Mouse (Mus musculus) adrenal gland, postnatal 4 days (tissue): Measurements from ENCODE around the gene Ppme1. TPM values are rescaled to one million over a fixed set of nuclear protein-coding genes. Genes with fewer than 3 reads are reported as not detected.

Experiments
- DNase-seq, 2 experiments: peaks; one replicate each; pipeline ENCODE4 v3.0.0; 2021 to 2022; ENCODE audit warnings: low spot score in 2 of 2, mixed read lengths in 2 of 2
- long read RNA-seq, 2 experiments: library from polyadenylated mRNA; stranded (forward); transcript quantifications; one replicate each; pipeline ENCODE4 v2.0.0; 2021
- total RNA-seq, 2 experiments: library from RNA; stranded (reverse); gene quantifications; 2 replicates each; pipeline ENCODE4 v1.2.3; 2021

Ppme1 gene
- 10 to 100 TPM; 46.5 to 48.8 TPM for total RNA-seq
- long read RNA-seq, experiment 1, transcript Ppme1-201 (14 exons, 2,772 nt) = major isoform, 34 of 48 reads
- long read RNA-seq, experiment 1, partial matches to known transcripts = 11 of 48 reads
- long read RNA-seq, experiment 1, other reads (novel, unspliced or antisense) = 3 of 48 reads
- long read RNA-seq, experiment 2, transcript Ppme1-201 (14 exons, 2,772 nt) = major isoform, 99 of 124 reads
- long read RNA-seq, experiment 2, partial matches to known transcripts = 11 of 124 reads
- long read RNA-seq, experiment 2, other reads (novel, unspliced or antisense) = 13 of 124 reads

DNA sequence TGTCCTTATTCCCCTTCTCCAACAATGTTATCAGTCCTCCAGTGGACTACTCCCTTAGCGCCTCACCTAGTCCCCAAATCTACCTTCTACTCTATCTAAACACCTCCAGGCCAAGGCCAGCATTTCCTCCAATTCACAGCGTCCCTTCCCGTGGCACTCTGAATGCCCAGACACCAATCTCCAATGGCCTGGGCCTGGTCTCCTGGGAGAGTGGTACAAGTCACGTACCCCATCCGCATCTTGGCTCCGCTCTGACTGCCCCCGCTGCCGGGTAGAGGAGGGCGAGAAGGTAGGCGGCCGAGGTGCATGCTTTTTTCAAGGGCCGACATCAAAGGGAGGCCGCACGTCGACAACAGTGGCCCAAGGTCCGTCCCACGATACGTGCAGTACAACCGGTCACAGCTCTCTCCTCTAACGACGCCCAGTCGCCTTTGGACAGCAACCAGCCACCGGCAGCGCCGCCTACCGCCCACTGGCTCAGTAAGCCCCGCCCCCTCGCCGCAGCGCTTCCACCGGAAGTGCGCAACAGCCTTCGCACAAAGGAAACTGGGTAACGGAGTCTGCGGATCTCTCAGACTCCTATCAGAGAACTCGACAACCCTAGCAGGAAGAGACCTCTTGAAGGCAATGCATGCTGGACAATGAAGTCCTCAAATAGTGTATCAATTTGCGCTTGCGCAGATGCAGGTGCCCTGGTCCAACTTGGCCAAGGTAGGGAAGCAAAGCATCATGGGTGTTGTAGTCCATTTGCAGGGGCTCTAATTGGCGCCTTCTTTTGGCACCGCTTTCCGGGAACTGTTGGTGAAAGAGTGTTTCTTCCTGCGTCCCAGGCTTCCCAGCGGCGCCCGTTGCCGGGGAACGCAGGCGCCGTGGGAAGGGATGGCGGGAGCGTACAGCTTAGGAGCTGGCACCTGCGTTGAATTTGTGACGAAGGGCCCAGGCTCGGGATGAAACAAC is at the start of gene Ppme1, which contains the start of gene C2cd3:
TSS of gene Ppme1 (minus strand) at position 813 of the 957 bp plus-strand sequence.
TSS of gene C2cd3 (plus strand) at position 739 of the 957 bp plus-strand sequence.
- peak; percentile 95 for DNase-seq

DNA sequence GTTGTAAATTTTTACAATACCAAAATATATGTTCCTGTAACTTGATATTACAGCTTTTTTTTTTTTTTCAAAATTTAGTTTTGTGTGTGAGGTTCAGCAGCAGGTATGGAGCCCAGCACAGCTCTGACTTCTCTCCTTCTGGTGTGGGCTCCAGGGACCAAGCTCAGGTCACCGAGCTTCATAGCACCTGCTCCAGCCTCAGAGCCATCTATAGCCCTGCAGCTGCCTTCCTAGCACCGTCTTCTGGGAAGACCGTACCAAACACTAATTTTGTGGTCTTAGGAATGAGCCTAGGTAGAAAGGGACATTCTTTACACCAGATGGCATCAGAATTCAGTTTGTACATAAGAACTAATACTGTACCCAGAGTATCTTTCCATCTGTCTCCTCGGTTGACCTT is 36.6 kb upstream of the Ppme1 start:
- no peak for DNase-seq

DNA sequence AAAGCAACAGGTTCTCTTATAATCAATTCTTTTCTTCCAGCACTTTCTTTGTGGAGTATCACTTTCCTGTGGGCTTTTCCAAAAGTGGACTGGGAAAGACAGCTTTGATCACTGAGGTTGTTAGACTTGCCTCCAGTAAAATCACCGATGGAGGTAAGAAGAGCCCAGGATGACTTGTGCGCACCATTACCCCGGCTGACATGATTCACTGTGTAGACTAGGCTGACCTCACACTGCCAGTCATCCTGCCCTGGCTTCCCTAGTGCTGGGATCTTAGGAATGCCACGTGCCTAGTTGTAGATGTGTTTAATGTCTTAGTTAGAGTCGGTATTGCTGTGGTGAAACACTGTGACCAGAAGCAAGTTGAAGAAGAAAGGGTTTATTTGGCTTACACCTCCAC is 35.6 kb upstream of the Ppme1 start:
- DNase-seq = no peak

DNA sequence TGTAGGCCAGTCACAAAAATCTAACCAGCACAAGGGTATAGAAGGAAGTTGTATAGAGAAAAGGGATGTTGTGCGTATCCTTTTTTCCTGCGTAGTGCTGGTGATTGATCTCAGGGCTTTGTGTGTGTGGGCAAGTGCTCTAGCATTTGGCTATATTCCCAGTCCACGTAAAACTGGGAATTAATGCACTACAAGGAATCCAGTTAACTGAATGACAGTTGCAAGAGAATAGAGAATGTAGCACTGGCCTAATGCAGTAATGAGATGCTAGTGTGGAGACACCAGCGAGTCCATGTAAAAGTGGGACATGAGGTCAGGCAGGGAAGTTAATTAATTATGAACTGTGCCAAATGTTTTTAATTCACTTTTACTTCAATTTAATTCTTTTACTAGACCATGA is 30.6 kb upstream of the Ppme1 start:
- no peak for DNase-seq

DNA sequence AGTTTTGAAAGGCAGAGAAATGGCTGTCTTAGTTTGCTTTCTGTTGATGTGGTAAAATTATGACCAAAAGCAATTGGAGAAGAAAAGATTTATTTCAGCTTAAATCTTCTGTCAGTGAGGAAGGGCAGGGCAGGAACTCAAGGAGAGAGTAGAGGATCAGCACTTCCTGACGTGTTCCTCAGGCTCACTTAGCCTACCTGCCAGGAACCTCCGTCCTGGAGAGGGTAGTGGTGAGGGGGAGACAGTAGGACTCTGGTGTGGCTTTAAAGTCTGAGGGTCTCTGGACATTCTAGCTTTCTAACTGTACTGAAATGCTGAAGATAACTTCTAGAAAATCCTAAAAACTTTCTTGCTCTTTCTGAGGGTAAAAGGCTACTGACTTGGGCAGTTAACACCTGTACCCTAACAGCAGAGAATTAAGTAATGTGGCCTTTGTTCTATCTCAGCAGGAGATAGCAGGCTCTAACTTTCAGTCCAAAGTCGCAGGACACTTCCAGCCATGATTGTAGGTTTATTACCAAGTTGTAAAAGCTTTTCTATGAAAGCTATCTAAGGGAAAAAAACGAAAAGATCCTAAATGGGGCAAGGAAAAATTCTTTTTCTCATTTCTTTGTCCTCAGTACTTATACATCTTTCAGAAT is 28.9 kb upstream of the Ppme1 start:
- DNase-seq = no peak

DNA sequence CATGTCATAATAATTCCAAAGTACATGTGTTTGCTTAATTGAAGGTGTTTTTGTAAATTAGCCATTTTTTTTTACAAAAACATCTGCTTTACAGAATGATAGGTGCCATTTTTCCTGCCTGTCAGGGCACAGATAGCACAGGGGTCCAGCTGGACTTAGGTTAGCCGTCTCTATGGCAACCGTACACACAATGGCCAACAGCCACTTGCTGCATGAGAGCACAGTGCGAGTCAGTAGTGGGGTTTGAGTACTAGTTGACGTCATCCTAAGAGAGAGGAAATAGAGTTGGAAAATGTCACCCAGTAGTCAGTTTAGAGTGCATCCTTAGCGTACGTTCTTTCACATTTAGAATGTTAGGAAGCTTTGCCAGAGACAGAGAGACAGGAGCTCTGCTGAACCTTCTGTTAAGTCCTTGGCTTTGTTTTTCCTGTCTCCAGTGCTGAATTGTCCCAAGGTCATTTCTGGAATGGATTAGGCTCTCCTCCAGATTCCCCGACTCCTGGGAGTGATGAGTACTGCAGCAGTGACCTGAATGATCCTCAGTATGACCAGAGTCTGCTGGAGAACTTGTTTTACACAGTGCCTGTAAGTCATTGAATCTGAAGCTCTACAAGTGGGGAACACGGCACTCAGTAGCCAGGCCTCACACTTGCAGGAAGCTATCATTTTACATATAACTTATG is 27.3 kb upstream of the Ppme1 start:
- no peak for DNase-seq

DNA sequence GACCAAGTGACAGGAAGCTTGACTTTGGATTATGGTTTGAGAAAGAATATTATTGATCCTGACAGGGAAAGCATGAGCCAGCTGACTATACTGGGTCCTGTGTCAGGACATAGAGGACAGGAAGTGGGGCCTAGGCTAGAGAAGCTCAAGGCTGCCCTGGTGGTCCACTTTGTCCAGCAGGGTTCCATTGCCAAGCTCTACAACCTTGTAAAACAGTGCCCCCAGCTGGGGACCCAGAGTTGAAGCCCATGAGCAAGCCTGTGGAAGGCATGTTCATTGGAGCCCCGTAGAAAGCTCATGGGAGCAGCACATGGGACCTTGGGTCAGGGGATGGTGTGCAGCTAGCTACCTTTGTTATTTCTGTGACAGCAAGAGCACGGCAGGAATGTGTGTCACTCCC is 20.2 kb upstream of the Ppme1 start:
- no peak for DNase-seq

DNA sequence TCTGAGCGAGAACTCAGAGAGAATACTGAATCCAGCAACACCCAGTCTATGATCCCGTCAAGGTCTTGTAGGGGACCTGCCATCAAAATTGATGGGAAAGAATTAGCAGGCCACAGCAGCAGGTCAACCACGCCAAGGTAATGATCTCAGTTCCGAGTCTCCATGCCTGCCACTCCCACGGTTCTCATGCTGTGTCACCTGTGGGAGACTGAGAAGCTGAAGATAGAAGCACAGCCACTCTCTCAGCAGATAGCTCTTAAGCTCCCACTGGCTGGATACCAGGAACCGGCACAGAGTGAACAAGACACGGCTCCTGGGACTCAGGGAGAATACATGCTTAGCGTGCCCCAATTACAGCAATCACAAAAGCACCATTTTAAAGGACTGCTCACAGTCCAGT is 18.1 kb upstream of the Ppme1 start:
- DNase-seq = no peak

DNA sequence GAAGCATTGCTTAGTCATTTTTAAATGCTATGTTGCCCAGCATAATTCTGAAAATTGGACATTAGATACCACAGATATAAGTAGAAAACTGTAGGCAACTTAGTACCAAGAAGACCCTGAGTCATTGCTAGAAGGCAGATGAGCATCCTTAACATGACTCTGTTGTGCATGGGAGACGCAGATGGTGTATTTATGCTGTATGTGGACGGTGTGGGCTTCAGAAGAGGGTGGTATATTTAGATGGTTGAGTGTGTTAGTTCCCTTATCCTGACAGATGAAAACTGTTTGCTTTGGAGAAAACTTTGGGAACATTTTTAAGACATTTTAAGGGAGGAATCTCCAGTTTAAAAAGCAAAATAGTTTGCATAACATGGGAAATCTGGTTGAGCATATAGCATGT is 16.1 kb upstream of the Ppme1 start:
- no peak for DNase-seq

DNA sequence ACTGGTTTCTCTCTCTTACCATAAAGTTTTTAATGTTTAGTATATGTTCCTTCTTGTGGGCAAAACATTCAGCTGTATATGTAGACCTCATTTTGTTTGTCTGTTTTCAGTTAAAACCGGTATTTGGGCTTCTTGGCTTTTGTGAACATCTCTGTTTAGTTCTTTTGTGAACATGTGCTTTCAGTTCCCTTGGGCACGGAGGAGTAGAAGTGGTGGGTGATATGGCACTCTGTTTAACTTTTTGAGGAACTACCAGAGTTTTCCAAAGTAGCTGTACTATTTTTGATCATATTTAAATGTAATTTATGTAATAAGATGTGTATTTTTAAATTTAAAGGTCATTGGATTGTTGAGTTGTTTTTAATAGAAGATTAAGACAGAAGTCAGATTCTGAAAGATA is 11.1 kb upstream of the Ppme1 start:
- no peak for DNase-seq

DNA sequence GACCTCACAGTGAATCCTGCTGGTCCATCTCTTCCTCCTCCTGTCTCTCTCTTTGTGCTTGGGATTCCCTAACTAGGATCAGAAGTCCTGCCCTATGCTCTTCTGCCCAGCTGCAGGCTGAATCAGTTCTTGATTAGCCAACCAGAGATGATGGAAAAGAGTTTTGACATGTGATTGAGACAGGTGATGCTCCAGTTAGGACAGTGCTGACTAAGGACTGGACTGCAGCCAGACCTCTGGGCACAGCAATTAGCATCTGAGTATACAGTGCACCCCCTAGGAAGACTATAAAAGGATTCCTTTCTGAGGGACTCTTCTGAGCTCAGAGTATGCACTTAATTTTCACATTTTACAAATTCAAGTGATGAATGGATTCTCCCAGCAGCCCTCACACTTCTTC is 9.1 kb upstream of the Ppme1 start:
- DNase-seq = no peak

DNA sequence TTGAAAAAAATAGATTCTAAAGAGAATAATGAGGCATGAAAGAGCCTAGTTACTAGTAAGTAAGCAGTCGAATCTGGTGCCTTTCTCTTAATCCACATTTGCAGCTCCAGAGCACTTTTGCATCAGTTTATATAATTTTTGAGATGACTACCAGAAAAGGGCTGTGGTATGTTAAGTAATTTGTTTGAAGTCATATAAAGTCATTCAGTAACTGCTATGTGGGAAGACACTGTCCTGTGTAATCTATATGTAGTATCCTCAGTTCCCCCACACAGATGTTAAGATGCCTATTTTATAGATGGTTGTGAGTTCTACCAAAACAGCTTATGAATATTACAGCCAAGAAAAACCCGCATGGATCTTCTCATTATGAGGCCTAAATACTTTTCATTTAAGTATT is 6.2 kb upstream of the Ppme1 start:
- DNase-seq = no peak

DNA sequence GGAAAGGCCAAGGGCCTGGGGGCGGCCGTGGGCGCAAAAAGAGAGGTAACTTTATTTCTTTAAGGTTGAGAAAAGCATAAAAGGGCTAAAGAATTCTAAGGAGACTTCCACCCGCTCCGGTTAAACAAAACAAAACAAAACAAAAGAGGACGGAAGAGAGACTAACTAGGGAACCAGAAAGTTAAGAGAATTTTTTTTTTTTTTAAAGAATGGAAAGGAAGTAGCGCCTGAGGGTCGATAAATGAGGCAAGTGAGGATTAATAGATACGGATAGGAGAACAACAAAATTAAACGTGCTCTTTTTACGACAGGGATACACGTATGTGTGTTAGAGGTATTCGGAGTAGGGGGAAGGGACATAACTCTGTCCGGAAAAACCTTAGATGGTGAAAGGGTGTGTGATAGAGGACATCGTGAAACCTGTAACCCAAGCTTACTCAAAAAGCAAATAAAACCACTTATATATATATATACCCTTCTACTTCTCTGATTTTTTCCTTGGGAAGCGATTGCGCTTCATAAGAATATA is 409 bp upstream of the Ppme1 start:
- DNase-seq = no peak

DNA sequence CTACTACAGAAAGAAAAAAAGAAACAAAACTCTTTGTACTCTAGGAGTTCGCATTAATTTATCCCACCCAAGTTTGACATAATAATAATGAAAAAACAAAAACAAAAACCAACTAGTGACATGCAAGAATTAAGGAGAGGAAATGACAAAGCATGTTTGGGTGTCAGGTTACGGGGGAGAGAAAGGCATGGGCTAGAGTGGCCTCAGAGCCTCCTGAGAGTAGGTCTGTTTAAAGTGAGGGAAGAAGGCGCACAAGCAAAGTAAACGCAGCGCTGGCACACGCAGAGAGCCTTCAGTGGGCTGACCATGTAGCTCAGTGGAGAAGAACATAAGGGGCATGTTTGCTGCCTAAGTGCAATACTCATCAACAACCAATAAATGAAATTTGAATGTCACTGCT is 7.2 kb downstream of the Ppme1 start:
- no peak for DNase-seq

DNA sequence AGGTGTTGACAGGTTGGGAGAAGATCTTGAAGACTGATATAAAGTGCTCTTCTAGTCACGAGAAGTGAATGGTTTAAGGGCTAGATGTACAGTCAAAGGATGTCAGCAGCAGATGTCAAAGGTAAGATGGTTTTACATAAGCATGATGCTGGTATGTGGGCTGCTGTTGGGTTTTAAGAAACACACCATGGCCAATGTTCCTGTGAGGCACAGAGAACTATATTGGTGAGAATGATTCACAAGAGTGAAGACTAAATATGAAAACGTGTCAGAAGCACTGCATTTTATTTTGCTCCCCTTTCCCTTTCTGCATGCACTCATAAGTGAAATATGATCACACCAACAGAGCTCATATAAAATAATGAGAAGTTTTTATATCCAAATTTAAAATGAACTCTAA is 8.9 kb downstream of the Ppme1 start:
- DNase-seq = no peak

DNA sequence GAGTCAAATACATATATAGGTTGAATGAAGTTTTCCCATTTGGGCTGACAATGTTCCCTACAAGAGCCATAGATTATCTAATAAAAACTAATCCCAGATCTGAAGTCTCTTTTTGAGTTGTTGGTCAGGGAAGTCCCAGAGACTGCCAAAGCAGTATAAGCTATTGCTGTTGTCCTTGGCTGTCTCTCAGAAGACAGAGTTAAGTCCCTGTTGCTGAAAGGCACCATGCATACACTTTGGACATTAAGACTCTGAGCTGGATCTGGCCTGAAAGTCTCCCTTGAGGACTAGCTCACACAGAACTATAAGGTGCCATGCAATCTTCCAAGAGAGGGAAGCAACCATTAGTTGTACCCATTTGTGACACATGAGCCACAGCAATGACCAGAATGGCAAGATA is 14.3 kb downstream of the Ppme1 start:
- DNase-seq = no peak

DNA sequence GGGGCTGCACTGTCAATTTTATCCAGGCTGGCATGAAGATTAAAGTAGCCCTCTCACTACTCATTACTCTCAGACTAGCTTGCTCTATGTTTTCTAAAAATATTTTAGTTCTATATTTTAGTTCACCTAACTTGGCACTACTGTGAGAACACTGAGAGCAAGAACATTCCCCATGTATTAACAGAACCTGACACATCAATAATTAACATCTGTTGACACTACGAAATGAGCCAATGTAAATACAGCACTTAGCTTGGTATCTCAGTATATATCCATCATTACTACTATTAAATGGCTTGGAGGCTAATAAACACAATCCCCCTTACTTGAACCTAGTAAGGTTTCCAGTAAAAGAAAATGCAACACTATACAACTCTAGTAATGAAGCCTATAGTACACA is 15.3 kb downstream of the Ppme1 start:
- no peak for DNase-seq

DNA sequence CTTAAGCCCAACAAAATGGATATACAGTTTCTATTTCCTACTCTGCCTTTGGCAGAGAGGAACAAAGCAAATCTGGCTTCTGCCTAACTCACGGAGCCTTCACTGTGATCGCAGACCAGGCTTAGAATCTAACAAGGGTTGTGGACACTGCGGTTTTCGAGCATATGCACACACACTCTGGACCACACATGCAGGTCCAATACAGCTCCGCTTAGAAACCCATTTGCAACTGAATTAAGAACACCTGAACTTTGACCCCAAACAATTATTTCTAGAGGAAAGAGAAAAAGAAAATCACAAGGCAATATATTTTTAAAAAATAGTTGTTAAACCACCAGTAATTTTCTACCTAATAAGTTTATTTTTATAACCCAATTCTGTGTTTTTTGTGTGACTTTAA is 15.8 kb downstream of the Ppme1 start:
- no peak for DNase-seq

DNA sequence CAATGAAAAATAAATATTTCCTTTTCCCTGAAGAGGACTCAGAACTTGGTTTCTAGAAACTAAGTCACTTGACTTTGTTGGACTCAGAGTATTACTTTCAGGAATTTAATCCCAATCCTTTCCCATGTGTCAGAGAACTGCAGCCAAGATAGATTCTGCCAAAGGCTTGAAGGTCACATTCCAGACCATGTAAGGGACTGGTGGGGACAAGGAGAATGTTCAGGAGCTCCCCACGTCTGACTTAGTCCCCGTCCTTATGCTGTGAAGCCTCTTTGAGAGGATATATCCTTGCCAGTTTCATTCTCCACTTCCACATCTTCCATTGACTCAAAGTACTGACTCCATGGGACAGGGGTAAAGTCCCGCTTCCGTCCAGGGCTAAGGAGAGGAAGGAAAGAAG is 17.1 kb downstream of the Ppme1 start:
- DNase-seq = no peak

DNA sequence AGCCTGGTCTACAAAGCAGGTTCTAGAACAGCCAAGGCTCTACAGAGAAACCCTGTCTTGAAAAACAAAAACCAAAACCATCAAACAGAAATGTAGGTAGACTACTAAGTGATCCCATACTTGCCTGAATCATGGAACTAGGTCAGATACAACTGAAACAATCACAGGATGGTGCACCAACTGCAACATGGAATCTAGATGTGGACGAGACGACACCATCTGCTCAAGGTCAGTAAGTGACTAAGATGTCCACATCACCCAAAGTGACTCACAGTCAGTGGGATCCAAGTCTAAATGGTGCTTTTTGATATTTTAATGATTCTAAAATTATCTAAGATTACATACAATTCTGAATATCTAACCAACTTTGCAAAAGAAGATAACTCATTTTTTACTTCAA is 36.2 kb downstream of the Ppme1 start:
- no peak for DNase-seq

DNA sequence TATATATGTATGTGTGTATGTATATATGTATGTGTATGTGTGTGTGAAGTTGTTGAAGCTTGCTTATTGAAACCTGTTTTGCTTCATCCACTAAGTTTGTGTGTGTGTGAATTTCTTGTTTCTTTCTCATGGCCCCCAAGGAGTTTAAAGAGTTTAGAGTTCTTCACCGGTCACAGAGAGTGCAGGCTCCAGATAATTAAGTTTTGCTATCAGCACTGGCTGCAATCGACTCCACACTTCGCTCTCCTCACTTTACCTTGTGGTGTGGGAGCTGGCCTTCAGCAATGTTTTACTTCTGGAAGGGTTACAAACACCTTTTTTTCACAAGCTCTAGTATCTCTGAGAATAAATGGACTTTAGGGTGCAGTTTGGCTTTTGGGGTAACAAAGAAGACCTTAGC is 40.8 kb downstream of the Ppme1 start:
- no peak for DNase-seq
